Mouse (Mus musculus): ENCODE measurements at regions not wholly inside any gene's neighbourhood (a gene's known extent, or its start where the extent isn't known, plus 50 kb on each side); places are given as distances from the start of the nearest gene placed in this dataset.
A peak's percentile ranks its signal among the peaks of the same experiment; 100 is the strongest.
"Not testable (repeated sequence)": the region's sequence is repeated elsewhere in the genome, so short reads cannot be mapped to it uniquely, and the experiment has no call there.

DNA sequence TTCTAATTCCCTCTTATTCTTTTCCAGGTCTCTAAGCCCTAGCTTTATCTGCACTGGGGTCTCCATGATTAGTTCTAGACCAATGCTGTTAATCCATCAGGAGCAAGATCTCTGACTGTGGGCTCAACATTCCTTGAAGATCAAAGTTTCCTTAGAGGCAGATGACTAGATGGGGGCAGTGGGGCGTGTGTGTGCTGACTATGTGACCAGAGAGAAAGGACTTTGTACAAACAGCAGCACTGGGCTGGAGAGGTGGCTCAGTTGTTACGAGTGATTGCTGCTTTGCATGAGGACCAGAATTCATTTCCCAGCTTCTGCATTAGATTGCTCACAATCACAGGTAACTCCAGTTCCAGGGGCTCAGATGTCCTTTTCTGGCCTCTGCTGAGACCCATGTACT, 250.1 kb upstream of the Zfp930 start:
- DNase-seq (ENCODE audit: low read depth, low spot score) = no peak

DNA sequence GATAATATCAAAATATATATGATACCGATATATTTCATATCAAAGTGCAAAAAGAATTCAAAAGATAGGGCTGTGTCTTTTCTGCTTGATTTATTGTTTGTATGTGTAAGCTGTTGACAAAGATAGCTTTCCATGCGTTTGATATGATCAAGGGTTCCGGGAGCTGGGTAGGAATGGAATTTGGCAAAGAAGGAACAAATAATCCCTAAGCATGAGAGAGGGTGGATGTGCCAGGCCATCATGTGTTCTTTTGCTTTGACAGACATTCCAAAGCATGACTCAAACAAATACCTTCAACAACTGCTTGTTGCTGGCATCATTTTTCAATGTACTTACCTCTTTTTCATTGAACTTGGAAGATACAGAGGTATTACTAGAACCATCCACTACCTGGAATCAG, 246.9 kb upstream of the Zfp930 start:
- DNase-seq (ENCODE audit: low read depth, low spot score) = no peak

DNA sequence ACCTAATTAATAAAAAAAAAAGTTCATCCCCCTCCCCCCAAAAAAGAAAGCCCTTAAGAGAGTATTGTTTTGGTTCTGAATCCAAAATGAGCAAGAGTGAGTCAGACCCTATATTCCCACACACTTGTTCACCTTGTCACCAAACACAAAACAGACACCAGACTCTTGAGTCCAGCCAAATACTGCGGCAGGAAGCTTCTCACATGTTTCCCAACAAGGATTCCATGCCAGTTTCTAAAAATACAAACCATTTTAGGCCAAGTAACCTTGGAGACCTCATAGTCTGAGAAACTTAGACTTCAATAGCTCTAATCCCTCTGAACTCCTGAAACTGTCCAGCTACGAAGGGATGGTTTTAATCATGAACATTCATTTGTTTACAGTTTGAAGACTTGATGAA, 233.1 kb upstream of the Zfp930 start:
- DNase-seq (ENCODE audit: low read depth, low spot score) = no peak

DNA sequence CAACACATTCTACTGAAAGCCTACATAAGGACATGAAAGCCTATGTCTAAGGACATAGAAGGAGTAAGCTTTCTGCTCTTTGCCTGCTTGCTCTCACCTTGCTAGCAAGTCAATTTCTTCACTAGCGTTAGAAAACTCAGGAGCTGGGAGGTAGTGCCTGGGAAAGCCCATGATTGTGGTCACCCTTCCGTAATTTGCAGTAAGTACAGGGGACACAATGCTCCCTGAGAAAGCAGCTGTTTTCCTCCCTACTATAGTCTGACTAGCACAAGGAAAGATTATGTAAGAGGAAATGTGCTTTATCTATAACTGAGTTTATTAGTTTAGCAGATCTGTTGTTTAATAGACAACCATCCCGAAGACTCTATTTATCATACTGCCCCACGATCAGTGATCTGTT, 231.7 kb upstream of the Zfp930 start:
- no peak for DNase-seq (ENCODE audit: low read depth, low spot score)

DNA sequence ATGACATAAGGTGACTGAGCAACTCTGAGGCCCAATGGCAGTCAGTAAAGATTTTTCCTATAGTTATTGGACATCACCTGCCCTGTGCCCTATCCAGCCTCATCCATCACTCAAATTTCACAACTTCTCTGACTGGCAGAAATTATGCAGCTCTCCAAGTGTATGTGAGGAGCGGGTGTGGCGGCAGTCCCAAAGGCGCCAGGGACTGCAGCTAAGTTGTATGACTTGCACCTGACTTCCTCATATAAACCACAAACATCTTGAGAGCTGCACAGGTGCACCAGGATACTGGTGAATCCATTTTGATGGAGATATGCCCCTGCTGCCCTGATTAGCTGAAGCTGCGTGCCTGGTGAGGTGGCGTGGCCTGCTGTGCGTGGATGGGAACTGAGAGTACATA, 225.7 kb upstream of the Zfp930 start:
- DNase-seq (ENCODE audit: low read depth, low spot score) = not testable (repeated sequence)

DNA sequence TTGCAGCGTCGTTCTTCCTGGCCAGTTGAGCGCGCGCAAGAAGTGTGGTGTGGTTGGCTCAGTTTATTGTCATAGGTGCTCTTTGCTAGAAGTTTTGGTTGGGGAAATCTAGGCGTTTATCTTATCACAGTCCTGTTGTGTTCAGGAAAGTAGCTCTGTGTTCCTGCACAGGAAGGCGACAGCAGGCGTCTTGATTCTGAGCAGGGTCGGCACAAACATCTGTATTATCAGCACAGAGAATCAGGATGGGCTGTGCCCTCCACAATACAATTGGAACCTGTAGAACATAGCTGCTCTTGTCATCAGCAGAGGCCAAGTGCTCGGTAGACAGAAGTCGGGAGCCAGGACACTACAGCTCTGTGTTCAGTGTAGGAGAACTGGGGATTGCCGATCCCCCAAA, 225.1 kb upstream of the Zfp930 start:
- DNase-seq (ENCODE audit: low read depth, low spot score) = no peak

DNA sequence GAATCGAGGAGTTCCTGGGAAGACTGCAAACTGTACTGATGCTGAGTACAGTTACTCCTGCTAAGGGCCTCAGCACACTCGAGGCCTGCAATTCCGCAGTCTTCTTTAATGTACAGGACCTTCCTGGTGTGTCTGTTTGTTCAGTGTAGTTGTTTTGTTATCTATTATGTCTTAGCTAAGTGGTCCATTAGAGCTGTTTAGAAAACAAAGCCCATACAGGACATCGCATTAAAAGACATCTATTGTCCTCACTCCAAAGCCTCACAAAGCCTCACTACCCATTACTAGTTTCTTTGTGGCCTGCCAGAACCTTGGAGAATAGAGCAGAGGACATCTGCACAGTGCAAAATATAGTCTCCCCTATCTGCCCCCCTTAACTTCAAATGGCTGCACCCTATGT, 224.4 kb upstream of the Zfp930 start:
- DNase-seq (ENCODE audit: low read depth, low spot score) = peak; percentile 48

DNA sequence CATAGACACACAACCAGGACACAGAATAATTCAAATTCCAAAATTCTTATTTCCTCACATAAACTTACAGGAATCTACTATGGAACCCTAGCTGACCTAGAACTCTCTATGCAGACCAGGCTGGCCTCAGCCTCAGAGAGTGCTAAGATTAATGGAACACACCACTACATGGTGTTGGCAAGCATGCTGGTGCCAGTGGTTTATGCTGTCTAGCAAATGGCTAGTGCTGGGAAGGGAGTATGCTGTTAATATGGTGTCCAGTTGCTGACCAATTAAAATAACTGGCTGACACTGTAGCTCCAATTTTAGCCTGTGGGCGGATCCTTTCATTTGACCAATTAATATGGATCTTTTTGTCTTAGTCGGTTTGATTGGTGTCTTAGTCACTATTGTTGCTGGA, 222.4 kb upstream of the Zfp930 start:
- DNase-seq (ENCODE audit: low read depth, low spot score) = no peak
